Mouse (Mus musculus): ENCODE data around the gene Bcl2.

Gene Bcl2

GRCm38 (mm10) chr1:106628279-106628678 lies 85.8 kb downstream of the Bcl2 start:
- DNase-seq (ENCODE audit: low read depth, low spot score), result no peak

GRCm38 (mm10) chr1:106627241-106627640 lies 86.8 kb downstream of the Bcl2 start:
- no peak for DNase-seq (ENCODE audit: low read depth, low spot score)

GRCm38 (mm10) chr1:106620174-106620931 lies 93.7 kb downstream of the Bcl2 start:
- DNase-seq (ENCODE audit: low read depth, low spot score), result peak; percentile 37

GRCm38 (mm10) chr1:106618814-106619213 lies 95.3 kb downstream of the Bcl2 start:
- no peak for DNase-seq (ENCODE audit: low read depth, low spot score)

GRCm38 (mm10) chr1:106616955-106617354 lies 97.1 kb downstream of the Bcl2 start:
- peak; percentile 39 for DNase-seq (ENCODE audit: low read depth, low spot score)

- DNase-seq (ENCODE audit: low read depth, low spot score), result peak; percentile 56
Observed at GRCm38 (mm10) chr1:106613371-106613770, 100.7 kb downstream of the Bcl2 start.

- DNase-seq (ENCODE audit: low read depth, low spot score), result peak; percentile 71
Observed at GRCm38 (mm10) chr1:106612166-106613031, 101.7 kb downstream of the Bcl2 start.

GRCm38 (mm10) chr1:106611246-106611645 lies 102.8 kb downstream of the Bcl2 start:
- no peak for DNase-seq (ENCODE audit: low read depth, low spot score)

GRCm38 (mm10) chr1:106608098-106608778 lies 105.8 kb downstream of the Bcl2 start:
- DNase-seq (ENCODE audit: low read depth, low spot score), result no peak

- peak; percentile 64 for DNase-seq (ENCODE audit: low read depth, low spot score)
Observed at GRCm38 (mm10) chr1:106606951-106607350, 107.1 kb downstream of the Bcl2 start.

GRCm38 (mm10) chr1:106603406-106603805 lies 110.7 kb downstream of the Bcl2 start:
- DNase-seq (ENCODE audit: low read depth, low spot score), result no peak

GRCm38 (mm10) chr1:106602941-106603340 lies 111.1 kb downstream of the Bcl2 start:
- DNase-seq (ENCODE audit: low read depth, low spot score), result no peak

GRCm38 (mm10) chr1:106602536-106602935 lies 111.5 kb downstream of the Bcl2 start:
- peak; percentile 42 for DNase-seq (ENCODE audit: low read depth, low spot score)

- DNase-seq (ENCODE audit: low read depth, low spot score), result peak; percentile 39
Observed at GRCm38 (mm10) chr1:106601247-106601646, 112.8 kb downstream of the Bcl2 start.

- DNase-seq (ENCODE audit: low read depth, low spot score), result peak; percentile 77
Observed at GRCm38 (mm10) chr1:106600841-106601240, 113.2 kb downstream of the Bcl2 start.

GRCm38 (mm10) chr1:106598292-106598583 lies 115.8 kb downstream of the Bcl2 start:
- DNase-seq (ENCODE audit: low read depth, low spot score), result no peak

GRCm38 (mm10) chr1:106597575-106598291 lies 116.3 kb downstream of the Bcl2 start:
- DNase-seq (ENCODE audit: low read depth, low spot score), result no peak

- DNase-seq (ENCODE audit: low read depth, low spot score), result no peak
Observed at GRCm38 (mm10) chr1:106596380-106596779, 117.7 kb downstream of the Bcl2 start.

- DNase-seq (ENCODE audit: low read depth, low spot score), result peak; percentile 34
Observed at GRCm38 (mm10) chr1:106595286-106595885, 118.7 kb downstream of the Bcl2 start.

- DNase-seq (ENCODE audit: low read depth, low spot score), result no peak
Observed at GRCm38 (mm10) chr1:106591180-106591774, 122.8 kb downstream of the Bcl2 start.

GRCm38 (mm10) chr1:106589141-106589540 lies 124.9 kb downstream of the Bcl2 start:
- DNase-seq (ENCODE audit: low read depth, low spot score), result no peak

Measured in CD4-positive helper T cell, adult 2 months (primary cell).